Mouse (Mus musculus) neural tube, embryonic 13.5 days (tissue): ENCODE measurements around the gene Tspan10. TPM values are rescaled to one million over a fixed set of nuclear protein-coding genes. Genes with fewer than 3 reads are reported as not detected.

Source experiments
- ATAC-seq: fragments of 200-750 bp; cut with Nextera tagmentation; 2 replicates; pipeline ENCODE4 v1.8.0; 2017; ENCODE audit warnings: low read depth, mild to moderate bottlenecking, moderate TSS enrichment, moderate library complexity
- H3K27ac ChIP-seq: fragments of 300-500 bp; sonication (generic); replicated peaks from 2 replicates; pipeline ENCODE4 v1.5.1; 2015; ENCODE audit warnings: moderate library complexity, mild to moderate bottlenecking, inconsistent platforms
- H3K27me3 ChIP-seq: fragments of 300-500 bp; sonication (generic); 2 replicates; pipeline ENCODE4 v1.6.1; 2015; ENCODE audit warnings: mild to moderate bottlenecking, inconsistent platforms
- H3K36me3 ChIP-seq: fragments of 300-500 bp; sonication (generic); 2 replicates; pipeline ENCODE4 v1.6.1; 2015; ENCODE audit warnings: mild to moderate bottlenecking, inconsistent platforms
- H3K4me1 ChIP-seq: fragments of 300-500 bp; sonication (generic); replicated peaks from 2 replicates; pipeline ENCODE4 v1.6.1; 2015; ENCODE audit warnings: inconsistent platforms
- H3K4me2 ChIP-seq: fragments of 300-500 bp; sonication (generic); 2 replicates; pipeline ENCODE4 v1.6.1; 2015; ENCODE audit warnings: inconsistent platforms, mild to moderate bottlenecking, moderate library complexity
- H3K4me3 ChIP-seq: fragments of 300-500 bp; sonication (generic); 2 replicates; pipeline ENCODE4 v1.5.1; 2015; ENCODE audit warnings: mild to moderate bottlenecking, inconsistent platforms
- H3K9ac ChIP-seq: fragments of 300-500 bp; sonication (generic); 2 replicates; pipeline ENCODE4 v1.6.1; 2015; ENCODE audit warnings: moderate library complexity, mild to moderate bottlenecking, inconsistent platforms
- H3K9me3 ChIP-seq: fragments of 300-500 bp; sonication (generic); 2 replicates; pipeline ENCODE4 v1.6.1; 2016; ENCODE audit warnings: inconsistent platforms
- WGBS: fragments of 180-500 bp; shearing (Covaris S2); methylation state at CpG from one replicate; pipeline ENCODE4 v1.1.7; 2015; 5-methylcytosine and 5-hydroxymethylcytosine counted together
- polyA plus RNA-seq: library from polyadenylated mRNA; unstranded; fragments of >200 nt; fragmentation: Nextera tagmentation; extraction: Ambion mirVana; gene quantifications from 2 replicates; pipeline ENCODE4 v1.2.1, GENCODE M21; 2015

Tspan10 gene
- polyA plus RNA-seq, 1 experiment from 2014 or later, result not detected

DNA sequence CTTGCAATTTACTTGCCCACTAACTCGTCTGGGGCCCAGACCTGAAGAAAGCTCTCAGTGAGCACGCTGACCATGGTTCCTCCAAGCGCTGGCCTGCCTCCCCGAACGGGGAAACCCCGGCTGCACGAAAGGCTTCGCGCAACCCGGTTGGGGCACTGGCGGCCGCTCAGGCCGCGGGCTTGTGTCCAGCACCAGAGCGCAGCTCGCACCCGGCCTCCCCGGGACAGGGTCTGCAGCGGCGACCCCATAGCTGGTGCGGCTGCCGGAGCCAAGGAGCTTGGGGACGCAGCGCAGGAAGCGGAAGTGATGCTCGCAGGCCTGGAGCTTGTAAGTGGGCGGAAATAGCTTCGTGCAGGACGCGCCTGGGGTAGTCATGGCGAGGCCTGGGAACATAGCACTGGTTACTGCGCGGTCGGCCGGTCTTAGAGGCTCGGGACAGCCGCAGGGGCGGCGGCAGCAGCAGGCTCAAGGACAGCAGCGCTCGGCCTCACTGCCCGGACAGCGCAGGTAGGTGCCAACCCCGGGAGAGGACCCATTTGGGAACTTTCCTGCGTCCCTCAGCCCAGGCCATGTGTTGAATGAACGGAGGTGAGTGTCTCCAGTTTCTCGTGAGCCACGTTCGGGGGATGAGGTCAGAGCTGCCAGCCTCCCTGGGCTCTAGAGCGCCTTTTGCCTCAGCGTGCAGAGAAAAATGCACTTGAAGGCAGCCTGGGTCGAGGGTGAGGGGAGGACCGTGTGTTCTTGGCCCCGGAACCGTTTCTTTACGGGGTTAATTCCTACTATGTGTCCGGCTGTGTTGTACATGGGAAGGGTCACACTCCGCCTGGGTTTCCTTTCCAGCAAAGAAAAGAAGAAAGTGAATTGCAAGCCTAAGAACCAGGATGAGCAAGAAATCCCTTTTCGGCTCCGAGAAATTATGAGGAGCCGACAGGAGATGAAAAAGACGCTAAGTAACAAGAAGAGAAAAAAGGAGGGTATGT lies 15.6 kb downstream of the Tspan10 start, which contains the start of the genes Oxld1 and Ccdc137:
TSS of gene Oxld1 (minus strand) at position 297 of the 980 bp plus-strand sequence.
TSS of gene Ccdc137 (plus strand) at position 344 of the 980 bp plus-strand sequence.
- peak within 1 kb of the TSS; percentile 84 for H3K27ac ChIP-seq
- 5% methylated on average over 62 of the region's 62 CpGs for WGBS
- no peaks in the 10 kb centered on the region for H3K27me3 ChIP-seq
- H3K4me2 ChIP-seq, result peak within 1 kb of the TSS; percentile 97
- peak within 1 kb of the TSS; percentile 98 for H3K9ac ChIP-seq
- peaks cover 25% of the 10 kb centered on the region for H3K4me1 ChIP-seq
- no peaks in the 10 kb centered on the region for H3K9me3 ChIP-seq
- peak within 1 kb of the TSS; percentile 90 for H3K4me3 ChIP-seq
- peak; percentile 91 for ATAC-seq
- H3K36me3 ChIP-seq, result peaks cover 35% of the 10 kb centered on the region

- 76% methylated on average over 6 of the region's 6 CpGs for whole genome bisulfite sequencing
- H3K4me2 ChIP-seq, result peak overlapping the region; percentile 97
- H3K27me3 ChIP-seq, result no peaks in the 10 kb centered on the region
- peaks cover 25% of the 10 kb centered on the region for H3K4me1 ChIP-seq
- H3K4me3 ChIP-seq, result peak overlapping the region; percentile 90
- H3K9ac ChIP-seq, result peak overlapping the region; percentile 98
- peaks cover 44% of the 10 kb centered on the region for H3K36me3 ChIP-seq
- no peaks in the 10 kb centered on the region for H3K9me3 ChIP-seq
- no peak for ATAC-seq
- no peak overlapping the region for H3K27ac ChIP-seq
Observed at GRCm38 (mm10) chr11:120458847-120459597, 16.6 kb downstream of the Tspan10 start.

DNA sequence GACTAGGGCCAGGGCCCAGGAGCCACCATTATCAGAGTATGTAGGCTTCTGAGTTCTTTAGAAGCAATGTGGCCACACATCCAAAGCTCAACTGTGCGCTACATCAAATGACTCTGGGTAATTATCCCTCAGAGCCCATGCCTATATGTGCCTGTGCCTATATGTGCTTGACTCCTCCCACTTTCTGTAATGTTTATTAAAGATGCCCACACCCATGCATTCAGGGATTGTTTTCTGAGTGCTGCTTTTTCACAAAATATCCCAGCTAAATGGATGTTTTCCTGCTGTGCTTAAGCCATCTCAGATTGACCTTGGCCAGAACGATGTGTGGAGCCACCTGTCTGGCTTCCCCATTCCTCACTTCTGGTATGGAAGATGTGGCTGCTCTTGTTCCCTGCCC lies 21.1 kb downstream of the Tspan10 start:
- H3K27me3 ChIP-seq, result no peaks in the 10 kb centered on the region
- no peaks in the 10 kb centered on the region for H3K9me3 ChIP-seq
- no peak overlapping the region for H3K4me3 ChIP-seq
- no peak for ATAC-seq
- H3K4me2 ChIP-seq, result no peak overlapping the region
- H3K36me3 ChIP-seq, result peaks cover 60% of the 10 kb centered on the region
- 89% methylated on average over 2 of the region's 2 CpGs for WGBS
- no peak overlapping the region for H3K9ac ChIP-seq
- peaks cover 35% of the 10 kb centered on the region for H3K4me1 ChIP-seq
- H3K27ac ChIP-seq, result no peak overlapping the region

DNA sequence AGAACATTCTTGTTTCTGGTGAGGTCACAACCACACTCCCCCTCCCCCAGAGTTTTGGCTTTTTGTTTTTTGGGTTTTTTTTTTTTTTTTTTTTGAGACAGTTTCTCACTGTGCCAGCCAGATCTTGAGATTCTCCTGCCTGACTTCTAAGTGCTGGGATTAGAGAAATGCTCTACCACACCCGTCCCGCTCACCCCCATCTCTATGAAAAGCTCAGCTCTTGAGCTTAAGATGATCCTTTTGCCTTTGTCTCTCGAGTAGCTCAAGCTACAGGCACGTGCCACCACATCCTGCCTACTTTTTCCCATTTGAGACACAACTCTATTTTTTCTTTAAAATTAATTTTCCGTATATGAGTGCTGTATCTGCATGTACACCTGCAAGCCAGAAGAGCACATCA lies 21.9 kb downstream of the Tspan10 start:
- Histone ChIP-seq H3K36me3 (peaks cover 61% of the 10 kb centered on the region), H3K27me3 (no peaks in the 10 kb centered on the region), H3K4me1 (peaks cover 34% of the 10 kb centered on the region), H3K9me3 (no peaks in the 10 kb centered on the region), H3K4me3 (no peak overlapping the region), H3K4me2 (no peak overlapping the region), H3K27ac (no peak overlapping the region), H3K9ac (no peak overlapping the region)
- 95% methylated on average over 5 of the region's 5 CpGs for WGBS
- ATAC-seq, result no peak

GRCm38 (mm10) chr11:120465521-120465920 lies 23.1 kb downstream of the Tspan10 start:
- Histone ChIP-seq H3K27me3 (no peaks in the 10 kb centered on the region), H3K9ac (no peak overlapping the region), H3K36me3 (peaks cover 65% of the 10 kb centered on the region), H3K4me2 (peak overlapping the region; percentile 98), H3K27ac (no peak overlapping the region), H3K4me3 (peak overlapping the region; percentile 86; the same call in 1 of the 2 replicates), H3K9me3 (no peaks in the 10 kb centered on the region), H3K4me1 (peaks cover 30% of the 10 kb centered on the region)
- WGBS, result 93% methylated on average over 4 of the region's 4 CpGs
- ATAC-seq, result no peak

DNA sequence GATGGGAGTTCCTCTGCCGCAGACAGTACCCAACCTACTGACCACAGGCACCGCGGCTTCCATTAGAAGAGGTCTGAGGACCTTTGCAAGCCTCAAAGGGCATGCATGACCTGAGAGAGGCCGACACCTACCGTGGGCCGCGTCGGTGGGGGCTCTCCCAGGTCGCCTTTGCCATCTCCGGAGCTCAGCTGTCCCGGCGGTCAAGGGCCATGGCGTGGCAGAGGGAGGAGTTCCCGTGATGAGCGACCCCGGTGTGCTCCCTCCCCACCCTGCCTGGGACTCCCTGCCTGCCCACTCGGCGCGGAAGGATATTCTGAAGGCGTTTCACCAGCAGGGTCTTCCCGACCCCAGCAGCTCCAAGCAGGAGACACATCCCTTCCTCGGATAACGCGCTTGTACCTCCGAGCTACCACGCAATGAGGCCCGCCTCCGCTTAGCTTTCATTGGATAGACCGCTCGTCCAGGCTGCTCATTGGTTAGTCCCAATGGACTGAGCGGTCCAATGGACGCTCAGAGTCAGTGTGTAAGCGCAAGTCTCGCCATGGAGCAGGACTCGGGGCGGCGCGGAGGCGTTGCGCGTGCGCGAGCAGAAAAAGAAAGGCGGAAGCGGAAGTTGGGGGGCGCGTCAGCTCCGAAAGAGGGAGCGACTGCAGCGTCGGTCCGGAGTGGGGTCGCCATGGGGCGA lies 24.7 kb downstream of the Tspan10 start, which contains the start of gene Arl16:
TSS of gene Arl16 (minus strand) at position 557 of the 685 bp plus-strand sequence.
- Histone ChIP-seq H3K9ac (peak within 1 kb of the TSS; percentile 94), H3K9me3 (no peaks in the 10 kb centered on the region), H3K27me3 (no peaks in the 10 kb centered on the region), H3K27ac (peak within 1 kb of the TSS; percentile 90), H3K36me3 (peaks cover 65% of the 10 kb centered on the region), H3K4me2 (peak within 1 kb of the TSS; percentile 98), H3K4me1 (peaks cover 30% of the 10 kb centered on the region), H3K4me3 (peak within 1 kb of the TSS; percentile 86)
- WGBS, result under 1% methylated on average over 54 of the region's 54 CpGs
- ATAC-seq, result peak; percentile 100

- Histone ChIP-seq H3K36me3 (peaks cover 65% of the 10 kb centered on the region), H3K27me3 (no peaks in the 10 kb centered on the region), H3K4me1 (peaks cover 30% of the 10 kb centered on the region), H3K27ac (0 out of 2 replicates have a peak overlapping the region, but pooled peaks have one; percentile 20), H3K4me3 (peak overlapping the region; percentile 86), H3K4me2 (peak overlapping the region; percentile 91), H3K9me3 (no peaks in the 10 kb centered on the region), H3K9ac (peak overlapping the region; percentile 87)
- WGBS, result 1% methylated on average over 33 of the region's 33 CpGs
- peak; percentile 65 for ATAC-seq
Observed at GRCm38 (mm10) chr11:120467736-120468092, 25.3 kb downstream of the Tspan10 start.

GRCm38 (mm10) chr11:120472052-120472451 lies 29.6 kb downstream of the Tspan10 start:
- no peak for ATAC-seq
- H3K4me3 ChIP-seq, result no peak overlapping the region
- H3K4me2 ChIP-seq, result no peak overlapping the region
- H3K9ac ChIP-seq, result no peak overlapping the region
- no peaks in the 10 kb centered on the region for H3K9me3 ChIP-seq
- 91% methylated on average over 6 of the region's 6 CpGs for WGBS
- peaks cover 80% of the 10 kb centered on the region for H3K36me3 ChIP-seq
- no peaks in the 10 kb centered on the region for H3K27me3 ChIP-seq
- H3K4me1 ChIP-seq, result peaks cover 15% of the 10 kb centered on the region
- no peak overlapping the region for H3K27ac ChIP-seq

DNA sequence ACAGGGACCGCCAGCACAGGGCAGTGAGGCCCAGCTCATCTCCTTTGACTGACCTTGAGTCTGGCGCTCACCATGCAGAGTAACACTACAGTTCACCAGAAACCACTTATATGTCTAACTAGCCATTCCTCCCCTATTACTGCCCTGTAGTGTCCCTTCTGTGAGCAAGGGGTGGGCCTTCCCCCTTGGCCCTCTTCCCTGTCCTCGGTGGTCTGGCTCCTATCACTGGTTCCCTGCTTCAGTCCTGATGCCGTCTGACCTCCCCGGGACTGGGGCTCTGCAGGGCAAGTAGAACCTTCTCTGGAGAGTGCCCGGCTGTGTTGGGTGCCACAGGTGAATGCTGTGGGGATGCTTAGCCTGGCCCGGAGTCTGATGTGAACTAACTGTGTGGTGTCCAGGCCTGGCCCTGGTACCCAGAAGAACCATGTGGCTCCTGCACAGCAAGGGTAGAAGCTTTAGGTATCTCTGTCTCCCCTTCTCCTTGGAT lies 41.0 kb downstream of the Tspan10 start:
- peak overlapping the region; percentile 91; the same call in 1 of the 2 replicates for H3K27ac ChIP-seq
- no peaks in the 10 kb centered on the region for H3K27me3 ChIP-seq
- no peaks in the 10 kb centered on the region for H3K9me3 ChIP-seq
- peak overlapping the region; percentile 87 for H3K9ac ChIP-seq
- ATAC-seq, result 0 out of 2 replicates have a peak, but pooled peaks have one; percentile 11
- 0 out of 2 replicates have a peak overlapping the region, but pooled peaks have one; percentile 97 for H3K4me3 ChIP-seq
- peaks cover 78% of the 10 kb centered on the region for H3K36me3 ChIP-seq
- H3K4me2 ChIP-seq, result peak overlapping the region; percentile 97
- peaks cover 21% of the 10 kb centered on the region for H3K4me1 ChIP-seq
- WGBS, result 85% methylated on average over 7 of the region's 7 CpGs

DNA sequence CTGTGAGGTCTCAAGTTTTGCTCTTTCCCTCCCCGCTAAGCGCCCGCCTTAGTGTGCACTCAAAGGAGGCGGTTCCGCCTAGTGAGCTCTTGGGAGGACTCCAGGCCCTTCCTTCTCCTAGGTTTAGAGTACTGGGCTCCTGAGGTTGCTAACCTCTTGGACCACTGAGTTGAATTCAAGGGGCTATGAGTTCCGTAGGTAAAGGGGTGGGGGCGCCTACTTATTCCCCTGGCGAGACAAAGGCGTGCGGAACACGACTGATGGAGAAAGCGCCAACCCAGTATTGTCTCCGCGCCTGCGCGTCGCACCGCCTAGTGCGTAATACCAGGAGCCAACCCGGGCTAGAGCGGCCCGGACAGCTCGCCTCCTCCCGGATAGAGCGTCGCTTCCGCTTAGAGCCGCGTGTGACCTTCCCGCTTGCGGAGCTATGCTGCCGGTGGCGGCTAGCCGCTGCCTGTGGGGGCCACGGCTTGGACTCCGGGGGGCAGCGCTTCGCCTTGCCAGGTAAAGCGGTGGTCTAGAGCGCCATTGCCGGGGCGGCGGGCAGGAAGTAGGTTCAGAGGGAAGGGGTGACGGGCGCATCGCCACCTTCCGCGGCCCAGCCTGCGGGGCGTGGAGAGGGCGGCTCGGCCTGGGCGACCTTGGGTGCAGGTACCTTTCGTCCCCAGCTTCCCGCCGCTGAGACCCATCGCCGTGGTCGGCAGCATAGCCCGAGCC lies 42.0 kb downstream of the Tspan10 start, which contains the start of gene Mrpl12:
TSS of gene Mrpl12 (plus strand) at position 349 of the 717 bp plus-strand sequence.
- Histone ChIP-seq H3K4me2 (peak within 1 kb of the TSS; percentile 97), H3K9me3 (no peaks in the 10 kb centered on the region), H3K36me3 (peaks cover 74% of the 10 kb centered on the region), H3K27ac (peak within 1 kb of the TSS; percentile 91), H3K4me3 (peak within 1 kb of the TSS; percentile 97), H3K4me1 (peaks cover 22% of the 10 kb centered on the region), H3K9ac (peak within 1 kb of the TSS; percentile 87), H3K27me3 (no peaks in the 10 kb centered on the region)
- WGBS, result under 1% methylated on average over 60 of the region's 60 CpGs
- ATAC-seq, result peak; percentile 94
